Mouse (Mus musculus) kidney, adult 2 months (tissue): ENCODE measurements around the gene Tbp. TPM values are rescaled to one million over a fixed set of nuclear protein-coding genes. Genes with fewer than 3 reads are reported as not detected.

Experiments used
- DNase-seq: peaks from one replicate; pipeline ENCODE4 v3.0.0; 2021
- H3K27ac ChIP-seq: fragments of 200-500 bp; 2 replicates; pipeline ENCODE4 v1.5.1; 2012; ENCODE audit warnings: low read depth, low read length, control low read depth, inconsistent platforms; ENCODE audit not compliant: insufficient read depth
- H3K27me3 ChIP-seq: fragments of 200-500 bp; replicated peaks from 2 replicates; pipeline ENCODE4 v1.6.1; 2012; ENCODE audit warnings: mild to moderate bottlenecking, moderate library complexity, low read length, inconsistent platforms; ENCODE audit not compliant: control insufficient read depth, insufficient read depth
- H3K36me3 ChIP-seq: fragments of 200-500 bp; 2 replicates; pipeline ENCODE4 v1.6.1; 2012; ENCODE audit warnings: mild to moderate bottlenecking, moderate library complexity, low read length, inconsistent platforms; ENCODE audit not compliant: control insufficient read depth, insufficient read depth
- H3K4me1 ChIP-seq: fragments of 200-500 bp; 2 replicates; pipeline ENCODE4 v1.6.1; 2011; ENCODE audit warnings: low read length; ENCODE audit not compliant: control insufficient read depth, insufficient read depth
- H3K4me3 ChIP-seq: fragments of 200-500 bp; 2 replicates; pipeline ENCODE4 v1.5.1; 2011; ENCODE audit warnings: mild to moderate bottlenecking, low read depth, low read length, control low read depth; ENCODE audit not compliant: insufficient read depth
- CTCF ChIP-seq: fragments of 200-500 bp; conservative IDR thresholded peaks from 2 replicates; pipeline ENCODE4 v1.5.1; 2011; ENCODE audit warnings: low read depth, mild to moderate bottlenecking, control low read depth, low read length, moderate library complexity, mixed read lengths; ENCODE audit not compliant: insufficient read depth, insufficient read length
- POLR2A ChIP-seq: fragments of 200-500 bp; IDR thresholded peaks from one replicate; pipeline ENCODE4 v1.6.1; 2011; ENCODE audit warnings: low read depth, low read length, control low read depth
- WGBS: fragments of 180-500 bp; shearing (Covaris S2); methylation state at CpG from one replicate; pipeline ENCODE4 v1.1.7; 2018; 5-methylcytosine and 5-hydroxymethylcytosine counted together
- polyA plus RNA-seq: library from polyadenylated mRNA; depleted of rRNA; stranded (reverse); fragments of >200 nt; gene quantifications from 2 replicates; pipeline ENCODE4 v1.2.3, GENCODE M21; 2012

Gene Tbp
- polyA plus RNA-seq, 1 experiment, result 44.8 TPM

GRCm38 (mm10) chr17:15490542-15490941, 9.1 kb upstream of the Tbp start:
- Histone ChIP-seq H3K27me3 (no peaks in the 10 kb centered on the region), H3K4me3 (no peak overlapping the region), H3K36me3 (peaks cover 17% of the 10 kb centered on the region), H3K4me1 (no peaks in the 10 kb centered on the region), H3K27ac (no peak overlapping the region)
- DNase-seq, result no peak
- 87% methylated on average over 7 of the region's 7 CpGs for WGBS
- TF ChIP-seq POLR2A, result no peak
- no peak for TF ChIP-seq CTCF

GRCm38 (mm10) chr17:15497882-15498752, 1.6 kb upstream of the Tbp start:
- WGBS, result under 1% methylated on average over 50 of the region's 50 CpGs
- peaks cover 10% of the 10 kb centered on the region; the same call in 1 of the 2 replicates for H3K4me1 ChIP-seq
- peaks cover 1% of the 10 kb centered on the region; the same call in 1 of the 2 replicates for H3K36me3 ChIP-seq
- peak overlapping the region; percentile 81 for H3K4me3 ChIP-seq
- peak overlapping the region; percentile 87 for H3K27ac ChIP-seq
- no peaks in the 10 kb centered on the region for H3K27me3 ChIP-seq
- TF ChIP-seq POLR2A, result peak; percentile 79
- TF ChIP-seq CTCF, result no peak
- DNase-seq, result peak; percentile 97

- Histone ChIP-seq H3K4me3 (peak overlapping the region; percentile 81; the same call in 1 of the 2 replicates), H3K36me3 (peaks cover 2% of the 10 kb centered on the region), H3K27me3 (no peaks in the 10 kb centered on the region), H3K27ac (peak overlapping the region; percentile 87), H3K4me1 (peaks cover 10% of the 10 kb centered on the region; the same call in 1 of the 2 replicates)
- 42% methylated on average over 7 of the region's 7 CpGs for WGBS
- DNase-seq, result no peak
- TF ChIP-seq POLR2A, result no peak
These were observed 955 bp upstream of the Tbp start for GRCm38 (mm10) chr17:15498753-15499113.

- WGBS, result 88% methylated on average over 2 of the region's 2 CpGs
- Histone ChIP-seq H3K27me3 (no peaks in the 10 kb centered on the region), H3K4me3 (no peak overlapping the region), H3K36me3 (peaks cover 8% of the 10 kb centered on the region), H3K27ac (no peak overlapping the region), H3K4me1 (no peaks in the 10 kb centered on the region)
- TF ChIP-seq POLR2A (no peak), CTCF (no peak)
- DNase-seq, result no peak
These were observed 11.0 kb downstream of the Tbp start for GRCm38 (mm10) chr17:15510694-15511093.

- Histone ChIP-seq H3K4me1 (no peaks in the 10 kb centered on the region), H3K36me3 (peaks cover 13% of the 10 kb centered on the region), H3K27ac (no peak overlapping the region), H3K4me3 (no peak overlapping the region), H3K27me3 (no peaks in the 10 kb centered on the region)
- 59% methylated on average over 5 of the region's 5 CpGs for WGBS
- DNase-seq, result no peak
- TF ChIP-seq CTCF, result no peak
- TF ChIP-seq POLR2A, result no peak
These were observed 18.1 kb downstream of the Tbp start for GRCm38 (mm10) chr17:15517776-15518175.

- peaks cover 14% of the 10 kb centered on the region for H3K36me3 ChIP-seq
- H3K27me3 ChIP-seq, result no peaks in the 10 kb centered on the region
- WGBS, result 96% methylated on average over 5 of the region's 5 CpGs
- no peak overlapping the region for H3K4me3 ChIP-seq
- no peak for TF ChIP-seq CTCF
- no peak for TF ChIP-seq POLR2A
- H3K27ac ChIP-seq, result no peak overlapping the region
- no peak for DNase-seq
- no peaks in the 10 kb centered on the region for H3K4me1 ChIP-seq
These were observed 18.5 kb downstream of the Tbp start for GRCm38 (mm10) chr17:15518186-15518585.

- H3K27ac ChIP-seq, result no peak overlapping the region
- no peak for DNase-seq
- no peaks in the 10 kb centered on the region for H3K27me3 ChIP-seq
- WGBS, result 100% methylated on average over 1 of the region's 1 CpGs
- H3K4me3 ChIP-seq, result no peak overlapping the region
- H3K36me3 ChIP-seq, result peaks cover 11% of the 10 kb centered on the region
- no peaks in the 10 kb centered on the region for H3K4me1 ChIP-seq
- TF ChIP-seq CTCF, result no peak
- no peak for TF ChIP-seq POLR2A
These were observed 19.1 kb downstream of the Tbp start for GRCm38 (mm10) chr17:15518766-15519165.

GRCm38 (mm10) chr17:15526304-15526703, 26.6 kb downstream of the Tbp start:
- peak overlapping the region; percentile 18; the same call in 1 of the 2 replicates for H3K4me3 ChIP-seq

More at GRCm38 (mm10) chr17:15526304-15526703, 26.6 kb downstream of the Tbp start:
- WGBS, result 16% methylated on average over 10 of the region's 10 CpGs
- Histone ChIP-seq H3K36me3 (peaks cover 4% of the 10 kb centered on the region), H3K4me1 (peaks cover 4% of the 10 kb centered on the region; the same call in 1 of the 2 replicates), H3K27me3 (no peaks in the 10 kb centered on the region), H3K27ac (no peak overlapping the region)
- no peak for DNase-seq
- TF ChIP-seq POLR2A, result no peak
- no peak for TF ChIP-seq CTCF
